Mouse (Mus musculus): ENCODE data around the gene Gli2.

The Gli2 gene

GRCm38 (mm10) chr1:118994482-118995105 is 58.8 kb downstream of the Gli2 start:
- no peak for DNase-seq (ENCODE audit: low spot score in 2 of 2)

GRCm38 (mm10) chr1:118993775-118994174 is 59.6 kb downstream of the Gli2 start:
- DNase-seq (ENCODE audit: low spot score in 2 of 2), result no peak

GRCm38 (mm10) chr1:118988331-118988730 is 65.1 kb downstream of the Gli2 start:
- no peak for DNase-seq (ENCODE audit: low spot score in 2 of 2)

GRCm38 (mm10) chr1:118987538-118987937 is 65.9 kb downstream of the Gli2 start:
- no peak for DNase-seq (ENCODE audit: low spot score in 2 of 2)

- DNase-seq (ENCODE audit: low spot score in 2 of 2), result no peak
Observed at GRCm38 (mm10) chr1:118983389-118983788, 70.0 kb downstream of the Gli2 start.

GRCm38 (mm10) chr1:118982805-118983211 is 70.6 kb downstream of the Gli2 start:
- no peak for DNase-seq (ENCODE audit: low spot score in 2 of 2)

- no peak for DNase-seq (ENCODE audit: low spot score in 2 of 2)
Observed at GRCm38 (mm10) chr1:118981943-118982804, 71.2 kb downstream of the Gli2 start.

- no peak for DNase-seq (ENCODE audit: low spot score in 2 of 2)
Observed at GRCm38 (mm10) chr1:118980636-118981035, 72.8 kb downstream of the Gli2 start.

- DNase-seq (ENCODE audit: low spot score in 2 of 2), result no peak
Observed at GRCm38 (mm10) chr1:118976596-118976995, 76.8 kb downstream of the Gli2 start.

GRCm38 (mm10) chr1:118975376-118975775 is 78.0 kb downstream of the Gli2 start:
- DNase-seq (ENCODE audit: low spot score in 2 of 2), result no peak

- DNase-seq (ENCODE audit: low spot score in 2 of 2), result no peak
Observed at GRCm38 (mm10) chr1:118970068-118970467, 83.4 kb downstream of the Gli2 start.

GRCm38 (mm10) chr1:118969409-118969808 is 84.0 kb downstream of the Gli2 start:
- DNase-seq (ENCODE audit: low spot score in 2 of 2), result no peak

- no peak for DNase-seq (ENCODE audit: low spot score in 2 of 2)
Observed at GRCm38 (mm10) chr1:118968661-118969179, 84.7 kb downstream of the Gli2 start.

- DNase-seq (ENCODE audit: low spot score in 2 of 2), result no peak
Observed at GRCm38 (mm10) chr1:118967976-118968375, 85.4 kb downstream of the Gli2 start.

- DNase-seq (ENCODE audit: low spot score in 2 of 2), result no peak
Observed at GRCm38 (mm10) chr1:118967281-118967680, 86.1 kb downstream of the Gli2 start.

- no peak for DNase-seq (ENCODE audit: low spot score in 2 of 2)
Observed at GRCm38 (mm10) chr1:118958644-118959043, 94.8 kb downstream of the Gli2 start.

- no peak for DNase-seq (ENCODE audit: low spot score in 2 of 2)
Observed at GRCm38 (mm10) chr1:118955791-118956190, 97.6 kb downstream of the Gli2 start.

GRCm38 (mm10) chr1:118954434-118955301 is 98.8 kb downstream of the Gli2 start:
- no peak for DNase-seq (ENCODE audit: low spot score in 2 of 2)

- DNase-seq (ENCODE audit: low spot score in 2 of 2), result no peak
Observed at GRCm38 (mm10) chr1:118953031-118953430, 100.4 kb downstream of the Gli2 start.

GRCm38 (mm10) chr1:118952318-118952717 is 101.1 kb downstream of the Gli2 start:
- DNase-seq (ENCODE audit: low spot score in 2 of 2), result no peak

GRCm38 (mm10) chr1:118948407-118948806 is 105.0 kb downstream of the Gli2 start:
- DNase-seq (ENCODE audit: low spot score in 2 of 2), result no peak

GRCm38 (mm10) chr1:118947221-118947620 is 106.2 kb downstream of the Gli2 start:
- DNase-seq (ENCODE audit: low spot score in 2 of 2), result no peak

Data from natural killer cell, adult 2 months (primary cell).